Mouse (Mus musculus): ENCODE data around the gene Elf4. TPM values are rescaled to one million over a fixed set of nuclear protein-coding genes. Genes with fewer than 3 reads are reported as not detected.

The Elf4 gene
- polyA plus RNA-seq, 1 experiment from 2014 or later = 4.0 TPM

DNA sequence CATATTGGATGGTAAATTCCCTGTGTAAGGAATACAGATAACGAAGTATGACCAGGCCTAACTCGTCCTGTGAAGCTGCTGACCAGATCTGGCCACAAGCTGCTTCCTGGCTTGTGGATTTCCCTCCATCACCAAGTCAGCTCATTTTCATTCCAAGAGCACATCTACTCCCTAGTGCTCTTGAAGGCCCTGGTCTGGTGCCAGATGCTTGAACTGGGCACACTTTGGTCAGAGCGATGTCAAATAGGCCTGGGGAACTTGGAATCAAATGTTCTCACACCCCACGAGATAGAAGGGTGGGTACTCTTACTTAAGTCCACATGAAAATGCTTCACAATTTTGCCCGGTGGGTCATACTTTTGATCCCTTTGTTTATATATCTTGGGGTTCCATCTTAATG, 48.6 kb downstream of the Elf4 start:
- Histone ChIP-seq H3K9ac (no peak overlapping the region), H3K4me2 (no peak overlapping the region), H3K4me1 (peaks cover 11% of the 10 kb centered on the region), H3K36me3 (peaks cover 34% of the 10 kb centered on the region), H3K9me3 (replicated peaks) (no peaks in the 10 kb centered on the region), H3K27ac (no peak overlapping the region), H3K27me3 (replicated peaks) (no peaks in the 10 kb centered on the region), H3K4me3 (no peak overlapping the region)
- ATAC-seq = no peak
- 78% methylated on average over 5 of the region's 5 CpGs for WGBS (ENCODE audit: insufficient replicate concordance)

DNA sequence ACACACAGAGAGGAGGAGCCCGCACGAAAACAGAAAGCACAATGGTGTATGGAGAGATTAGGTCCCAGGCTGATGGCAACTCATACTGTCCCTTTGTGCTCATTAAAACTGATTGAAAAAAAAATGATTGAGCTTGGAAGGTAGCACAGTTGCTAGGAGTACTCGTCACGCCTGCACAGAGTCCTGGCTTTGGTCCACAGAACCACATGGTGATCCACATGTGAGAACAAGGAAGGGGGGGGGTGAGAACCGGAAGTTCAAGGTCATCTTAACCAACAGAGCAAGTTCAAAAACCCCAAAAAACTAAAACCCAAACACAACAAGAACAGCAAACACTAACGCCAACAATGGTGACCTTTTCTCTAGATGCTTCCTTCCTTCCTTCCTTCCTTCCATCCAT, 50.3 kb downstream of the Elf4 start:
- ATAC-seq = no peak
- no peak overlapping the region for H3K4me3 ChIP-seq
- H3K9ac ChIP-seq = no peak overlapping the region
- peaks cover 25% of the 10 kb centered on the region for H3K36me3 ChIP-seq
- no peak overlapping the region for H3K4me2 ChIP-seq
- H3K27me3 ChIP-seq (replicated peaks) = no peaks in the 10 kb centered on the region
- WGBS (ENCODE audit: insufficient replicate concordance) = 70% methylated on average over 6 of the region's 6 CpGs
- H3K27ac ChIP-seq = no peak overlapping the region
- H3K9me3 ChIP-seq (replicated peaks) = no peaks in the 10 kb centered on the region
- H3K4me1 ChIP-seq = peaks cover 16% of the 10 kb centered on the region

DNA sequence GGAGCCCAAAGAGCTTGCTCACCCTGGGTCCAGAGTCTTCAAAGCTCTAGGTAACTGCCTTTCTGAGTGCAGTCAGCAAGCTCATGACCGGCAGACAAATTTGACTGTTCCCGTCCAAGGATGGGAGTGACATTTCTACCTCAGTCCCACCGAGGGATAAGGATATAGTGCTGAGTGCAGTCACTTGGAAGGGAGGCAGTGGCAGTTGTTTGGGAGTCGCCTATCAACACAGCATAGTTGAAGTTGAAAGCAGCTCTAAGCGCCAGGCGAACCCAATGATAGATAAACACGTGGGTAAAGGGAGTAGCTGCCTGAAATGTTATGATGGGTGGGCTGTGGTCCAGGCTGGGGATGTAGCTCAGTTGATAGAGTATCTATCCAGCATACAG, 52.5 kb downstream of the Elf4 start:
- H3K36me3 ChIP-seq = peaks cover 18% of the 10 kb centered on the region

DNA sequence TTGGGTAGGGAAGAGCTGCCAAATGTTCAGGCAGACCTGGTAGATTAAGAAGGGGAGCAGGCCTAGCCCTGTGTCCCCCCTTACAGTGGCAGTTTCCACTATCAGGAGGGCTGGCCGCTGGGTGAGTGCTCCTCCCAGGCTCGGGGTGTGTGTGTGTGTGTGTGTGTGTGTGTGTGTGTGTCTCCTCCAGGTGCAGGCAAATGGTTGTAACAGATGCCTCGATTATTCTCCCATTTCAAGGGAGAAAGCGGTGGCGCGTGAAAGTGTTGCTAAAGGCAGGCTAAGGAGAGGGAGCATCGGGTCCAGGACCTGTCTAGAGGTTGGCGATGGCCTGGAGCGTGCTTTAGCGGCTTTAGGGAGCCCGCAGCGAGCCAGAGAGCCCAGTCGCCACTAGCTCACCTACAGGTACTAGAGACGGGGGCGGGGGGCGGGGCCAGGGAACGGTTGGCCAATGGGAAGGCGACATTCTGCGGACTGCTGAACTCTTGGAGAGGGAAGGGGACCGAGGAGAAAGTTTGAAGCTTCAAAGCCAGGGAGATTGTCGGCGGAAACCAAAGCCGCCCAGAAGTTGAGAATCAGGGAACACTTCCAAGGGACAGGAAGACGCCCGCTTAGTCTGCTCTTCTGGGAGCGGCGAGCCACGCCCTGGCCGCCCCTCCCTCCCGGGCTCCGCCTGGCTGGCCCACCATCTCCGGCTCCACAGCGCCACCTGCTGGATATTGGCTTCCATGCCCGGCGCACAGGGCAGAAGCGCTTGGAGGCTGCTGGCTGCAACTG, 53.1 kb downstream of the Elf4 start:
- H3K9ac ChIP-seq = peak overlapping the region; percentile 61
- H3K9me3 ChIP-seq (replicated peaks) = no peaks in the 10 kb centered on the region
- peak overlapping the region; percentile 72 for H3K4me2 ChIP-seq
- peak; percentile 90 for ATAC-seq
- peaks cover 16% of the 10 kb centered on the region for H3K4me1 ChIP-seq
- WGBS (ENCODE audit: insufficient replicate concordance) = 5% methylated on average over 36 of the region's 36 CpGs
- peak overlapping the region; percentile 55 for H3K4me3 ChIP-seq
- H3K27me3 ChIP-seq (replicated peaks) = no peaks in the 10 kb centered on the region
- peak overlapping the region; percentile 25; the same call in 1 of the 2 replicates for H3K27ac ChIP-seq
- peaks cover 16% of the 10 kb centered on the region for H3K36me3 ChIP-seq

More for the DNA sequence above, 52.5 kb downstream of the Elf4 start:
- Histone ChIP-seq H3K9ac (0 out of 2 replicates have a peak overlapping the region, but pooled peaks have one; percentile 22), H3K9me3 (replicated peaks) (no peaks in the 10 kb centered on the region), H3K4me3 (peak overlapping the region; percentile 55), H3K27ac (no peak overlapping the region), H3K27me3 (replicated peaks) (no peaks in the 10 kb centered on the region), H3K4me1 (peaks cover 16% of the 10 kb centered on the region), H3K4me2 (peak overlapping the region; percentile 72)
- ATAC-seq = peak; percentile 43
- WGBS (ENCODE audit: insufficient replicate concordance) = 17% methylated on average over 7 of the region's 7 CpGs

DNA sequence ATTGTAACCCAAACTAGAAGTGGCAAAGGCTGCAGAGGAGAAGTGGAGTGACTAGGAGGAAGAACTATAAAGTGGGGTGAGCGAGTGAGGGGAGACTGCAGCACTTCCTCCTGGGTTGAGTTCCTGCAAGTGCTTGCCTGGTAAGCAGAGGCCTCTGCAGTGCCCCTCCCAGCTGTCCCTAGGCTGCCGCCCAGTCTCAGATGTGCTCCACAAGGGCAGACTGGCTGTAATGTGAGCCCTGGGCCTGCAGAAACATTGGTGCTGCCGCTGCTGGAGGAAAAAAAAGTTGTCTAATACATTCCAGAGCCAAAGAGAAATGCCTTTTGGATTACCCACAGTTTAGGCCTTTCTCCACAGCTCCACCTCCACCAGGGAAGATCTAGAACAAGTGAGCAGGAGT, 57.8 kb downstream of the Elf4 start:
- H3K9me3 ChIP-seq (replicated peaks) = no peaks in the 10 kb centered on the region
- no peak for ATAC-seq
- WGBS (ENCODE audit: insufficient replicate concordance) = 43% methylated on average over 3 of the region's 3 CpGs
- H3K4me3 ChIP-seq = no peak overlapping the region
- peaks cover 56% of the 10 kb centered on the region for H3K36me3 ChIP-seq
- no peak overlapping the region for H3K9ac ChIP-seq
- H3K27me3 ChIP-seq (replicated peaks) = no peaks in the 10 kb centered on the region
- no peak overlapping the region for H3K4me2 ChIP-seq
- no peak overlapping the region for H3K27ac ChIP-seq
- peaks cover 11% of the 10 kb centered on the region for H3K4me1 ChIP-seq

DNA sequence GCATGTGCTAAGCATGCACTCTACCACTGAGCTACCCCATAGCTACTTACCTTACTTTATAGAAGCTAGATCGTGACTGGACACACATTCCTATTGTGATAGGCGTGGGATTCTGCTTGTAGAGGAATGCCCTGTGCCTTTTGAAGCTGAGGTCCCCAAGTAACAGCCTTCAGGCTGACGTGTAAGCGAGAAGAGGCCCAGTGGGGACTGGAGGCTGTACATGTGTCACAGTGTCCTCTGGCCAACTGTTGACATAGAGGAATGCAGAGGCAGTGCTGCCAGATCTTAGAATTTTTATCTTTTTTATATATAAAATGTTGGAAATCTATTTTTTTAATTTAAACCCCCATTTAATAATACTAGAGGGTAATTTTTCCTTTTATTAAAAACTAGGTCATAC, 62.9 kb downstream of the Elf4 start:
- Histone ChIP-seq H3K9ac (no peak overlapping the region), H3K36me3 (peaks cover 76% of the 10 kb centered on the region), H3K4me2 (no peak overlapping the region), H3K27me3 (replicated peaks) (no peaks in the 10 kb centered on the region), H3K9me3 (replicated peaks) (no peaks in the 10 kb centered on the region), H3K4me1 (no peaks in the 10 kb centered on the region), H3K27ac (no peak overlapping the region), H3K4me3 (no peak overlapping the region)
- 84% methylated on average over 4 of the region's 4 CpGs for WGBS (ENCODE audit: insufficient replicate concordance)
- no peak for ATAC-seq

DNA sequence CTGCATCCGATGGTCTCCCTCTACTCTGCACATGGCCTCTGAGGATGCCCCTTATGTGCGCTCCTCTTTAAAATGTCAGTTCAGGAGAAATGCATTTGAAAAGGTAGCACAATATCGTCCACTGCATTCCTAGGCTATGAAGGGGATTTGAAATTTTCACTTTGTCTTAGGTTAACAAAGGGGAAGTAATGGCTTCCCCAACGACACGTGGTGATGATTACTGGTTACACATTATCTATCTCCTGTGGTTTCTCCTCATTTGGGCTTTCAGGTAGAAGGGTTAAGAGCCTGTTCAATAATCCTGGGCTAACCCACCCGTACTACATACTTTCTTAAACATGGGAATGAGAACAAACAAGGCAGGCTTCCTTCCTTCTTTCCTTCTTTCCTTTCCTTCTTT, 73.6 kb downstream of the Elf4 start:
- peaks cover 95% of the 10 kb centered on the region for H3K36me3 ChIP-seq

DNA sequence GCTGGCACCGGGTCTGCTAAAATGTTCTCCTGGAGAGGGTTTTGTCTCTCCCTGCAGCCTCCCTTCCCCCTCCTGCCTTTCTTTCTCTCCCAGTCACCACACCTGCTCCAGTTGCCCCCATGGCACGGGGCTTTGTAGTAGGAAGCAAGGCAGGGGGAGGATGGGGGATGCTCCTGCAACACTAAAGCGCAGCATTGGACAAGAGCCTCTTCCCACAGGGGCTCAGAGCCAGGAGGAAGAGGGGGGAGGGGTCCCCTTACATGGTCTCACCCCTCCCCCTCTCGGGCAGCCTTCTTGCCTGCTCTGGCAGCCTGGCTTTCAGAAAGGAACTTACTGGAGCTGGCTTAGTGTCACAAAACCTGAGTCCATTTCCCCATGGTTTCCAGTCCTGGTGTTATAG, 77.0 kb downstream of the Elf4 start:
- Histone ChIP-seq H3K4me2 (no peak overlapping the region), H3K9me3 (replicated peaks) (no peaks in the 10 kb centered on the region), H3K4me3 (no peak overlapping the region), H3K27ac (no peak overlapping the region), H3K9ac (no peak overlapping the region), H3K4me1 (no peaks in the 10 kb centered on the region), H3K36me3 (peaks cover 90% of the 10 kb centered on the region), H3K27me3 (replicated peaks) (no peaks in the 10 kb centered on the region)
- ATAC-seq = no peak
- WGBS (ENCODE audit: insufficient replicate concordance) = 66% methylated on average over 4 of the region's 4 CpGs

More for the DNA sequence above, 73.6 kb downstream of the Elf4 start:
- Histone ChIP-seq H3K4me1 (no peaks in the 10 kb centered on the region), H3K4me2 (no peak overlapping the region), H3K27ac (no peak overlapping the region), H3K9me3 (replicated peaks) (no peaks in the 10 kb centered on the region), H3K27me3 (replicated peaks) (no peaks in the 10 kb centered on the region), H3K4me3 (no peak overlapping the region), H3K9ac (no peak overlapping the region)
- ATAC-seq = no peak
- 69% methylated on average over 6 of the region's 6 CpGs for WGBS (ENCODE audit: insufficient replicate concordance)

DNA sequence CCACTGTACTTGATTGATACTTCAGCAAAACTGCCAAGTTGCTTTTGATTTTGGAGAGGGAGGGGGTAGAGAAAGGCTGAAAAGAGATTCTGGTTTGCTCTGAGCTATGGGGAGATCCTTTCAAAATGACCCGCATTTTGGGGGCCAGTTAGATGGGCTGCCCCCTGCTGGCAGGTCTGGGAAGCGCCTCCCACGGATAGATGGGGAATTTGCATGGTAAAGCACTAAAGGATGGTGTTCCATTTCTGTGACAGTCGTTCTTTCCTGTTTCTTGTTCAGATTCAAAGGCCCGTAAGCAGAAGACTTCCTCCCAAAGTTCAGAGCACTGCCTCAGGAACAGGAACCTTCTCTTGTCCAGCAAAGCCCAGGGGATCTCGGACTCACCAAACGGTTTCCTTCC, 79.3 kb downstream of the Elf4 start:
- Histone ChIP-seq H3K27ac (no peak overlapping the region), H3K4me3 (no peak overlapping the region), H3K4me1 (no peaks in the 10 kb centered on the region), H3K36me3 (peaks cover 85% of the 10 kb centered on the region), H3K9ac (no peak overlapping the region), H3K4me2 (no peak overlapping the region), H3K27me3 (replicated peaks) (no peaks in the 10 kb centered on the region), H3K9me3 (replicated peaks) (no peaks in the 10 kb centered on the region)
- ATAC-seq = no peak
- WGBS (ENCODE audit: insufficient replicate concordance) = 40% methylated on average over 7 of the region's 7 CpGs

DNA sequence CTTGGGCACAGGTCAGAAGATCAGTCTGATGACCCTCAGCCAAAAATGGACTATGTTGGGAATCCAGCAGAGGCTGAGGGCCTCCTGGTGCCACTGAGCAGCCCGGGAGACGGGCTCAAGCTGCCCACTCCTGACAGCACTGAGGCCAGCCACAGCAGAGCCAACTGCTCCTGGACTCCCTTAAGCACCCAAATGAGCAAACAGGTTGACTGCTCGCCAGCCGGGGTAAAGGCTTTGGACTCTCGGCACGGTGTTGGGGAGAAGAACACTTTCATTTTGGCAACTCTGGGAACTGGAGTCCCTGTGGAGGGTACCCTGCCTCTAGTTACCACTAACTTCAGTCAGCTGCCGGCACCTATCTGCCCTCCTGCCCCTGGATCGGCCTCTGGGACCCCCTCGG, 95.1 kb downstream of the Elf4 start:
- Histone ChIP-seq H3K9me3 (replicated peaks) (no peaks in the 10 kb centered on the region), H3K27me3 (replicated peaks) (no peaks in the 10 kb centered on the region), H3K9ac (no peak overlapping the region), H3K27ac (no peak overlapping the region), H3K36me3 (peaks cover 63% of the 10 kb centered on the region), H3K4me3 (no peak overlapping the region), H3K4me1 (no peaks in the 10 kb centered on the region), H3K4me2 (no peak overlapping the region)
- ATAC-seq = no peak
- WGBS (ENCODE audit: insufficient replicate concordance) = 79% methylated on average over 9 of the region's 9 CpGs

DNA sequence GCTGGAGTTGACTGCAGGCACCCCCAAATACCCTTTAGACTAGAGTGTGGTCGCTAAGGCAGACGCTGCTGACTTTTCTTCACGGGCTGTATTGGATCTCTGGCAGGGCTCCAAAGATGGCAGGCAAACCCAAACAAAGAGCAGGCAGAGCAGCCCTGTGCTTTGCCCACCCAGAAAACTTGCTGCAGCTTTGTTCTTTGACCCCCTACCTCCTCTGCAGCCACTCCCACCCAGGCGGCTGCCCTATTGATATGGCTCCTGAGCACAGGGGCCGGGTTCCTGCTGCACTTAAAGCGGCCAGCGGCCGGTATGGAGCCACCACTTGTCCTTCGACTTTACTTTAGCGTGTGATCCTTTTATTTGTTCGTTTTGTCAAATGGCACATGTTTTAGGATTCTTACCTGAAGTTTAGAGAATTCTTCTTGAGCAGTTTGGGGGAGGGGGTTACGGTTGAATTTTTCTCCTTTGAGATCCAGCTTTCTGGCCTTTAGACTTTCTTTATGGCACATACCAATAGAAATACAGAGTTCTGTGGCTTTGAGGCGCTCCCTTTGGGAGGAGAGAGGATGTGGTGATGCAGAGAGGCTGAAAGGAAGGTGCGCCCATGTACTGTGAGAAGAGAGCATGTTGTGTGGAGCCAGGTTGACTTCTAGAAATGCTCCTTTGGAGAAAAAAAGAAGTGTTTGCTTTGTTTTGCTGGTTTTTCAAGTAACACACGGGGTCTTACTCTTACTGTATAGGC, 96.9 kb downstream of the Elf4 start:
- H3K4me2 ChIP-seq = 0 out of 2 replicates have a peak overlapping the region, but pooled peaks have one; percentile 4
- no peak for ATAC-seq
- WGBS (ENCODE audit: insufficient replicate concordance) = 67% methylated on average over 15 of the region's 15 CpGs

More for the DNA sequence above, 96.9 kb downstream of the Elf4 start:
- no peaks in the 10 kb centered on the region for H3K9me3 ChIP-seq (replicated peaks)
- no peaks in the 10 kb centered on the region for H3K27me3 ChIP-seq (replicated peaks)
- no peaks in the 10 kb centered on the region for H3K4me1 ChIP-seq
- peaks cover 65% of the 10 kb centered on the region for H3K36me3 ChIP-seq
- no peak overlapping the region for H3K27ac ChIP-seq
- no peak overlapping the region for H3K9ac ChIP-seq
- H3K4me3 ChIP-seq = no peak overlapping the region
